ENCODE assay signal across 17 mouse cellular contexts in genomic region chr15:102704806-102705205, GRCm38 (mm10). TPM values are rescaled to one million over a fixed set of nuclear protein-coding genes. Genes with fewer than 3 reads are reported as not detected.
DNase-seq lines count a peak whose midpoint lies in the region; ATAC-seq and TF ChIP-seq lines count a peak whose summit lies in the region.
"Had no signal": no experiment of that assay in that cellular context is flagged by ENCODE, and none has a peak within 500 bp of the region (broad histone marks: within the 10 kb centered on the region; RNA-seq: fewer than 3 reads in every experiment).

No protein-coding gene starts in this region.

- no peaks in the 10 kb centered on the region for H3K9me3 ChIP-seq in lung, embryonic 14.5 days (ENCODE audit: low read depth, low read length)
- H3K9me3 ChIP-seq in forebrain, postnatal 0 days (ENCODE audit: low read length), result no peaks in the 10 kb centered on the region
- H3K9me3 ChIP-seq in neural tube, embryonic 14.5 days (ENCODE audit: control insufficient read depth, low read length), result no peaks in the 10 kb centered on the region
- H3K9me3 ChIP-seq in embryonic facial prominence, embryonic 10.5 days, result no peaks in the 10 kb centered on the region
- H3K9me3 ChIP-seq: embryonic facial prominence, embryonic 13.5 days; liver, embryonic 15.5 days; neural tube, embryonic 12.5 days had no signal

- peaks cover 24% of the 10 kb centered on the region for H3K36me3 ChIP-seq in lung, embryonic 14.5 days (ENCODE audit: insufficient read depth)
- H3K36me3 ChIP-seq in forebrain, postnatal 0 days (ENCODE audit: insufficient read depth), result peaks cover 33% of the 10 kb centered on the region
- H3K36me3 ChIP-seq in neural tube, embryonic 14.5 days (ENCODE audit: control insufficient read depth, insufficient read depth, low read length), result peaks cover 24% of the 10 kb centered on the region
- peaks cover 39% of the 10 kb centered on the region for H3K36me3 ChIP-seq in embryonic facial prominence, embryonic 10.5 days (replicated peaks)
- H3K36me3 ChIP-seq: liver, embryonic 15.5 days had no signal

- no peak overlapping the region for H3K27ac ChIP-seq in lung, embryonic 14.5 days (ENCODE audit: low read depth)
- peak overlapping the region; percentile 64 for H3K27ac ChIP-seq in forebrain, postnatal 0 days (ENCODE audit: low read depth, low read length)
- H3K27ac ChIP-seq in neural tube, embryonic 14.5 days (ENCODE audit: low read depth, low read length), result peak overlapping the region; percentile 60; the same call in 1 of the 2 replicates
- no peak overlapping the region for H3K27ac ChIP-seq in embryonic facial prominence, embryonic 10.5 days (replicated peaks)
- H3K27ac ChIP-seq: embryonic facial prominence, embryonic 13.5 days; kidney, postnatal 0 days; liver, embryonic 15.5 days; neural tube, embryonic 12.5 days had no signal

- TF ChIP-seq CTCF in lung, embryonic 14.5 days (IDR thresholded peaks at IDR 0.05; ENCODE audit: low read depth), result no peak
- peak; percentile 42 for TF ChIP-seq CTCF in forebrain, postnatal 0 days (IDR thresholded peaks at IDR 0.05; ENCODE audit: low read depth)

- no peaks in the 10 kb centered on the region for H3K4me1 ChIP-seq in lung, embryonic 14.5 days (ENCODE audit: insufficient read depth)
- H3K4me1 ChIP-seq in forebrain, postnatal 0 days (ENCODE audit: insufficient read depth), result peaks cover 7% of the 10 kb centered on the region; the same call in 1 of the 2 replicates
- peaks cover 21% of the 10 kb centered on the region for H3K4me1 ChIP-seq in neural tube, embryonic 14.5 days (ENCODE audit: control insufficient read depth, insufficient read depth, low read length)
- peaks cover 14% of the 10 kb centered on the region for H3K4me1 ChIP-seq in embryonic facial prominence, embryonic 10.5 days
- H3K4me1 ChIP-seq: liver, embryonic 15.5 days had no signal

- H3K9ac ChIP-seq in lung, embryonic 14.5 days, result no peak overlapping the region
- H3K9ac ChIP-seq in forebrain, postnatal 0 days, result no peak overlapping the region
- no peak overlapping the region for H3K9ac ChIP-seq in neural tube, embryonic 14.5 days (replicated peaks; ENCODE audit: low read depth, low read length)
- H3K9ac ChIP-seq: embryonic facial prominence, embryonic 13.5 days; liver, embryonic 15.5 days; neural tube, embryonic 12.5 days had no signal

- no peak for DNase-seq in frontal cortex, postnatal 14 days (ENCODE audit: low spot score in 2 of 2)
- DNase-seq in lung, embryonic 14.5 days, result no peak
- DNase-seq in lung, adult 18-20 months, result no peak
- no peak for DNase-seq in forebrain, postnatal 0 days
- no peak for DNase-seq in urinary bladder, postnatal 36 days (ENCODE audit: low spot score in 2 of 2)
- DNase-seq in embryonic facial prominence, embryonic 10.5 days (ENCODE audit: low spot score), result no peak
- DNase-seq: adrenal gland, adult 2 months; cerebellum, adult 18-20 months; gastrocnemius, postnatal 14 days; heart, postnatal 10 days; thymus, postnatal 14 days had no signal

- H3K27me3 ChIP-seq in lung, embryonic 14.5 days (ENCODE audit: insufficient read depth, low read length), result no peaks in the 10 kb centered on the region
- no peaks in the 10 kb centered on the region for H3K27me3 ChIP-seq in forebrain, postnatal 0 days (ENCODE audit: insufficient read depth, low read length)
- H3K27me3 ChIP-seq in neural tube, embryonic 14.5 days (ENCODE audit: control insufficient read depth, insufficient read depth, low read length), result no peaks in the 10 kb centered on the region
- peaks cover 34% of the 10 kb centered on the region for H3K27me3 ChIP-seq in embryonic facial prominence, embryonic 10.5 days (replicated peaks; ENCODE audit: low read depth, poor library complexity, severe bottlenecking)
- H3K27me3 ChIP-seq: neural tube, embryonic 12.5 days had no signal

- no peak overlapping the region for H3K4me2 ChIP-seq in lung, embryonic 14.5 days
- H3K4me2 ChIP-seq in forebrain, postnatal 0 days (ENCODE audit: low read depth), result no peak overlapping the region
- H3K4me2 ChIP-seq in neural tube, embryonic 14.5 days (ENCODE audit: low read depth, low read length), result no peak overlapping the region
- H3K4me2 ChIP-seq: embryonic facial prominence, embryonic 13.5 days; liver, embryonic 15.5 days; neural tube, embryonic 12.5 days had no signal

- 52% methylated on average over 5 of the region's 5 CpGs for WGBS in lung, embryonic 14.5 days
- 55% methylated on average over 5 of the region's 5 CpGs for WGBS in forebrain, postnatal 0 days
- 75% methylated on average over 5 of the region's 5 CpGs for WGBS in neural tube, embryonic 14.5 days
- WGBS in embryonic facial prominence, embryonic 10.5 days, result 69% methylated on average over 5 of the region's 5 CpGs

- no peak overlapping the region for H3K4me3 ChIP-seq in lung, embryonic 14.5 days (ENCODE audit: low read depth, low read length)
- no peak overlapping the region for H3K4me3 ChIP-seq in forebrain, postnatal 0 days (ENCODE audit: low read depth, low read length)
- no peak overlapping the region for H3K4me3 ChIP-seq in neural tube, embryonic 14.5 days (ENCODE audit: low read depth, low read length)
- H3K4me3 ChIP-seq in embryonic facial prominence, embryonic 10.5 days, result no peak overlapping the region
- H3K4me3 ChIP-seq: embryonic facial prominence, embryonic 13.5 days; liver, embryonic 15.5 days; neural tube, embryonic 12.5 days had no signal

- 0 out of 2 replicates have a peak, but pooled peaks have one; percentile 3 for ATAC-seq in frontal cortex, adult (ENCODE audit: low TSS enrichment)
- ATAC-seq in lung, embryonic 14.5 days (ENCODE audit: insufficient read depth), result 0 out of 2 replicates have a peak, but pooled peaks have one; percentile 6
- peak; percentile 64 for ATAC-seq in forebrain, postnatal 0 days
- ATAC-seq in neural tube, embryonic 14.5 days (ENCODE audit: low read depth), result no peak

RNA-seq across cellular contexts. Expression of gene Calcoco1, which starts 17.2 kb away (rescaled TPM):
- 35.5 and 36.4 TPM in 2 replicates for polyA plus RNA-seq in lung, embryonic 14.5 days (2014; fragmentation: Nextera tagmentation; extraction: Ambion mirVana)
- 42.6 and 47.1 TPM in 2 replicates for total RNA-seq in forebrain, postnatal 0 days (2014; rRNA removed)
- 33.5 and 36.9 TPM in 2 replicates for polyA plus RNA-seq in forebrain, postnatal 0 days (2015; fragmentation: Nextera tagmentation; extraction: Ambion mirVana)
- 23.5 and 29.3 TPM in 2 replicates for polyA plus RNA-seq in neural tube, embryonic 14.5 days (2014; fragmentation: Nextera tagmentation; extraction: Ambion mirVana)
- 33.9 and 36.4 TPM in 2 replicates for polyA plus RNA-seq in embryonic facial prominence, embryonic 10.5 days (2016; fragmentation: Nextera tagmentation; extraction: Ambion mirVana)

RNA-seq across cellular contexts. Expression of gene Atp5g2, which starts 32.7 kb away (rescaled TPM):
- 94.8 and 97.4 TPM in 2 replicates for polyA plus RNA-seq in lung, embryonic 14.5 days (2014; fragmentation: Nextera tagmentation; extraction: Ambion mirVana)
- total RNA-seq in forebrain, postnatal 0 days (2014; rRNA removed), result 75.2 and 170 TPM in 2 replicates
- 63.5 and 75.3 TPM in 2 replicates for polyA plus RNA-seq in forebrain, postnatal 0 days (2015; fragmentation: Nextera tagmentation; extraction: Ambion mirVana)
- 44.6 and 47.5 TPM in 2 replicates for polyA plus RNA-seq in neural tube, embryonic 14.5 days (2014; fragmentation: Nextera tagmentation; extraction: Ambion mirVana)
- 52.8 and 56.9 TPM in 2 replicates for polyA plus RNA-seq in embryonic facial prominence, embryonic 10.5 days (2016; fragmentation: Nextera tagmentation; extraction: Ambion mirVana)

Comparison
In these comparisons a context has a peak if more than half of its experiments do, and no peak if none do; other contexts are left out.
1. H3K27ac ChIP-seq: peak in forebrain, postnatal 0 days (single experiment) and neural tube, embryonic 14.5 days (single experiment); none in lung, embryonic 14.5 days (single experiment) and embryonic facial prominence, embryonic 10.5 days (single experiment).